In genomic region chr8:13160691-13161090, GRCm38 (mm10) we compare ENCODE assay signal across 9 mouse cellular contexts. TPM values are rescaled to one million over a fixed set of nuclear protein-coding genes. Genes with fewer than 3 reads are reported as not detected.
DNase-seq lines count a peak whose midpoint lies in the region; ATAC-seq and TF ChIP-seq lines count a peak whose summit lies in the region.
"Had no signal": no experiment of that assay in that cellular context is flagged by ENCODE, and none has a peak within 500 bp of the region (broad histone marks: within the 10 kb centered on the region; RNA-seq: fewer than 3 reads in every experiment).

No protein-coding gene starts in this region.

- no peaks in the 10 kb centered on the region for H3K27me3 ChIP-seq in hindbrain, embryonic 13.5 days
- H3K27me3 ChIP-seq in hindbrain, embryonic 12.5 days: no peaks in the 10 kb centered on the region
- no peaks in the 10 kb centered on the region for H3K27me3 ChIP-seq in hindbrain, postnatal 0 days (ENCODE audit: insufficient read depth, low read length)
- no peaks in the 10 kb centered on the region for H3K27me3 ChIP-seq in midbrain, embryonic 14.5 days (ENCODE audit: control insufficient read depth, insufficient read depth, low read length)

- H3K4me3 ChIP-seq in hindbrain, embryonic 13.5 days: peak overlapping the region; percentile 100
- H3K4me3 ChIP-seq in hindbrain, embryonic 12.5 days: no peak overlapping the region
- peak overlapping the region; percentile 99 for H3K4me3 ChIP-seq in bone marrow macrophage, adult 2 months (ENCODE audit: insufficient read depth, low read length)
- no peak overlapping the region for H3K4me3 ChIP-seq in hindbrain, postnatal 0 days (ENCODE audit: low read length)
- H3K4me3 ChIP-seq in midbrain, embryonic 14.5 days (replicated peaks; ENCODE audit: low read depth, low read length): no peak overlapping the region

- peak overlapping the region; percentile 94 for H3K4me2 ChIP-seq in hindbrain, embryonic 13.5 days
- H3K4me2 ChIP-seq in hindbrain, embryonic 12.5 days (replicated peaks): no peak overlapping the region
- H3K4me2 ChIP-seq in hindbrain, postnatal 0 days (ENCODE audit: low read depth, low read length): peak overlapping the region; percentile 87; the same call in 1 of the 2 replicates
- peak overlapping the region; percentile 91 for H3K4me2 ChIP-seq in midbrain, embryonic 14.5 days (ENCODE audit: low read length)

- WGBS in hindbrain, embryonic 13.5 days: 93% methylated on average over 3 of the region's 3 CpGs
- 91% methylated on average over 3 of the region's 3 CpGs for WGBS in hindbrain, embryonic 12.5 days
- WGBS in hindbrain, postnatal 0 days: 88% methylated on average over 3 of the region's 3 CpGs
- WGBS in midbrain, embryonic 14.5 days: 92% methylated on average over 3 of the region's 3 CpGs

- intact Hi-C loops in left cerebral cortex, postnatal 10 days (cut with DNase I): no loop called here

- no peak for TF ChIP-seq POLR2A in bone marrow macrophage, adult 2 months (IDR thresholded peaks at IDR 0.05; ENCODE audit: borderline replicate concordance, low read depth, low read length)

- DNase-seq in hindbrain, postnatal 0 days (ENCODE audit: low spot score): no peak
- DNase-seq in midbrain, embryonic 14.5 days: no peak
- no peak for DNase-seq in layer of hippocampus, adult 9-11 months
- DNase-seq in left cerebral cortex, postnatal 10 days (ENCODE audit: extremely low spot score in 1 of 2, low spot score in 2 of 2): no peak
- DNase-seq in ovary, postnatal 36 days (ENCODE audit: low spot score): no peak
- DNase-seq: left cerebral cortex, postnatal 4 days had no signal

- H3K9me3 ChIP-seq in hindbrain, embryonic 13.5 days: no peaks in the 10 kb centered on the region
- no peaks in the 10 kb centered on the region for H3K9me3 ChIP-seq in hindbrain, embryonic 12.5 days (replicated peaks)
- H3K9me3 ChIP-seq in hindbrain, postnatal 0 days (ENCODE audit: low read length): no peaks in the 10 kb centered on the region
- H3K9me3 ChIP-seq in midbrain, embryonic 14.5 days (ENCODE audit: control insufficient read depth, low read length): no peaks in the 10 kb centered on the region

- no peak for ATAC-seq in hindbrain, embryonic 13.5 days (ENCODE audit: low FRiP score)
- no peak for ATAC-seq in hindbrain, embryonic 12.5 days (ENCODE audit: low FRiP score)
- ATAC-seq in hindbrain, postnatal 0 days: no peak
- no peak for ATAC-seq in midbrain, embryonic 14.5 days (ENCODE audit: low FRiP score, low TSS enrichment)

- TF ChIP-seq CTCF in bone marrow macrophage, adult 2 months (IDR thresholded peaks at IDR 0.05; ENCODE audit: low read depth, low read length): no peak
- TF ChIP-seq CTCF in hindbrain, postnatal 0 days (IDR thresholded peaks at IDR 0.05; ENCODE audit: low read depth): no peak

- no peak overlapping the region for H3K27ac ChIP-seq in hindbrain, embryonic 13.5 days
- H3K27ac ChIP-seq in hindbrain, embryonic 12.5 days: no peak overlapping the region
- peak overlapping the region; percentile 90 for H3K27ac ChIP-seq in bone marrow macrophage, adult 2 months (ENCODE audit: insufficient read depth, low read depth, low read length)
- H3K27ac ChIP-seq in hindbrain, postnatal 0 days: no peak overlapping the region
- H3K27ac ChIP-seq in midbrain, embryonic 14.5 days (replicated peaks; ENCODE audit: low read depth, low read length): no peak overlapping the region

- H3K36me3 ChIP-seq in hindbrain, embryonic 13.5 days: no peaks in the 10 kb centered on the region
- 0 out of 2 replicates have a peak, but pooled peaks cover under 1% of the 10 kb centered on the region for H3K36me3 ChIP-seq in hindbrain, embryonic 12.5 days
- H3K36me3 ChIP-seq in hindbrain, postnatal 0 days (ENCODE audit: insufficient read depth, low read length): no peaks in the 10 kb centered on the region
- H3K36me3 ChIP-seq in midbrain, embryonic 14.5 days (ENCODE audit: control insufficient read depth, insufficient read depth, low read length): no peaks in the 10 kb centered on the region

- peak overlapping the region; percentile 99; the same call in 1 of the 2 replicates for H3K9ac ChIP-seq in hindbrain, embryonic 13.5 days
- no peak overlapping the region for H3K9ac ChIP-seq in hindbrain, embryonic 12.5 days
- peak overlapping the region; percentile 82; the same call in 1 of the 2 replicates for H3K9ac ChIP-seq in hindbrain, postnatal 0 days (replicated peaks; ENCODE audit: low read length)
- no peak overlapping the region for H3K9ac ChIP-seq in midbrain, embryonic 14.5 days (replicated peaks; ENCODE audit: low read length)

- H3K4me1 ChIP-seq in hindbrain, embryonic 13.5 days (replicated peaks): peaks cover 35% of the 10 kb centered on the region
- H3K4me1 ChIP-seq in hindbrain, embryonic 12.5 days: peaks cover 23% of the 10 kb centered on the region
- peaks cover 65% of the 10 kb centered on the region for H3K4me1 ChIP-seq in bone marrow macrophage, adult 2 months (ENCODE audit: control insufficient read depth, insufficient read depth, low read length)
- H3K4me1 ChIP-seq in hindbrain, postnatal 0 days (ENCODE audit: insufficient read depth, low read length): no peaks in the 10 kb centered on the region
- peaks cover 11% of the 10 kb centered on the region; the same call in 1 of the 2 replicates for H3K4me1 ChIP-seq in midbrain, embryonic 14.5 days (ENCODE audit: control insufficient read depth, insufficient read depth, low read length)

RNA-seq across cellular contexts. Expression of gene Lamp1, which starts 1.7 kb away (rescaled TPM):
- 272 and 273 TPM in 2 replicates for polyA plus RNA-seq in hindbrain, embryonic 13.5 days (2015; fragmentation: Nextera tagmentation; extraction: Ambion mirVana)
- 276 and 280 TPM in 2 replicates for polyA plus RNA-seq in hindbrain, embryonic 12.5 days (2016; fragmentation: Nextera tagmentation; extraction: Ambion mirVana)
- 1,527 and 1,629 TPM in 2 replicates for polyA plus RNA-seq in bone marrow macrophage, adult 2 months (2012; ENCODE audit: insufficient read depth, insufficient read length, missing spikeins)
- total RNA-seq in hindbrain, postnatal 0 days (2014; rRNA removed): 317 and 341 TPM in 2 replicates
- 400 and 402 TPM in 2 replicates for polyA plus RNA-seq in hindbrain, postnatal 0 days (2015; fragmentation: Nextera tagmentation; extraction: Ambion mirVana)
- polyA plus RNA-seq in midbrain, embryonic 14.5 days (2014; fragmentation: Nextera tagmentation; extraction: Ambion mirVana): 252 and 292 TPM in 2 replicates
- 100 to 1,000 TPM; 300 to 304 TPM for total RNA-seq in left cerebral cortex, postnatal 10 days (2021)

RNA-seq across cellular contexts. Expression of gene Grtp1, which starts 39.7 kb away (rescaled TPM):
- polyA plus RNA-seq in hindbrain, embryonic 13.5 days (2015; fragmentation: Nextera tagmentation; extraction: Ambion mirVana): 11.4 and 13.3 TPM in 2 replicates
- 9.2 and 10.8 TPM in 2 replicates for polyA plus RNA-seq in hindbrain, embryonic 12.5 days (2016; fragmentation: Nextera tagmentation; extraction: Ambion mirVana)
- polyA plus RNA-seq in bone marrow macrophage, adult 2 months (2012; ENCODE audit: insufficient read depth, insufficient read length, missing spikeins): 2.0 and 4.0 TPM in 2 replicates
- total RNA-seq in hindbrain, postnatal 0 days (2014; rRNA removed): 12.8 and 14.8 TPM in 2 replicates
- polyA plus RNA-seq in hindbrain, postnatal 0 days (2015; fragmentation: Nextera tagmentation; extraction: Ambion mirVana): 17.1 and 18.1 TPM in 2 replicates
- 15.9 and 17.6 TPM in 2 replicates for polyA plus RNA-seq in midbrain, embryonic 14.5 days (2014; fragmentation: Nextera tagmentation; extraction: Ambion mirVana)
- 1 to 10 TPM; 4.9 to 6.4 TPM for total RNA-seq in left cerebral cortex, postnatal 10 days (2021)

RNA-seq across cellular contexts. Expression of gene Cul4a, which starts 55.3 kb away (rescaled TPM):
- polyA plus RNA-seq in hindbrain, embryonic 13.5 days (2015; fragmentation: Nextera tagmentation; extraction: Ambion mirVana): 71.7 and 73.0 TPM in 2 replicates
- 92.1 and 95.5 TPM in 2 replicates for polyA plus RNA-seq in hindbrain, embryonic 12.5 days (2016; fragmentation: Nextera tagmentation; extraction: Ambion mirVana)
- 33.3 and 44.0 TPM in 2 replicates for polyA plus RNA-seq in bone marrow macrophage, adult 2 months (2012; ENCODE audit: insufficient read depth, insufficient read length, missing spikeins)
- 118 and 127 TPM in 2 replicates for total RNA-seq in hindbrain, postnatal 0 days (2014; rRNA removed)
- polyA plus RNA-seq in hindbrain, postnatal 0 days (2015; fragmentation: Nextera tagmentation; extraction: Ambion mirVana): 57.9 and 60.6 TPM in 2 replicates
- 49.9 and 76.6 TPM in 2 replicates for polyA plus RNA-seq in midbrain, embryonic 14.5 days (2014; fragmentation: Nextera tagmentation; extraction: Ambion mirVana)
- total RNA-seq in left cerebral cortex, postnatal 10 days (2021): 10 to 100 TPM; 59.8 to 62.4 TPM

RNA-seq across cellular contexts. Expression of gene Pcid2, which starts 55.4 kb away (rescaled TPM):
- polyA plus RNA-seq in hindbrain, embryonic 13.5 days (2015; fragmentation: Nextera tagmentation; extraction: Ambion mirVana): 41.7 and 44.3 TPM in 2 replicates
- polyA plus RNA-seq in hindbrain, embryonic 12.5 days (2016; fragmentation: Nextera tagmentation; extraction: Ambion mirVana): 51.3 and 59.3 TPM in 2 replicates
- 15.8 and 16.4 TPM in 2 replicates for polyA plus RNA-seq in bone marrow macrophage, adult 2 months (2012; ENCODE audit: insufficient read depth, insufficient read length, missing spikeins)
- total RNA-seq in hindbrain, postnatal 0 days (2014; rRNA removed): 28.6 and 29.1 TPM in 2 replicates
- 29.3 and 31.5 TPM in 2 replicates for polyA plus RNA-seq in hindbrain, postnatal 0 days (2015; fragmentation: Nextera tagmentation; extraction: Ambion mirVana)
- polyA plus RNA-seq in midbrain, embryonic 14.5 days (2014; fragmentation: Nextera tagmentation; extraction: Ambion mirVana): 31.1 and 39.7 TPM in 2 replicates
- 10 to 100 TPM; 29.3 to 29.4 TPM for total RNA-seq in left cerebral cortex, postnatal 10 days (2021)

Comparison
In these comparisons a context has a peak if more than half of its experiments do, and no peak if none do; other contexts are left out.
1. H3K4me3 ChIP-seq: peak in hindbrain, embryonic 13.5 days (single experiment) and bone marrow macrophage, adult 2 months (single experiment); none in hindbrain, embryonic 12.5 days (single experiment), hindbrain, postnatal 0 days (single experiment) and midbrain, embryonic 14.5 days (single experiment).
2. H3K9ac ChIP-seq: peak in hindbrain, embryonic 13.5 days (single experiment) and hindbrain, postnatal 0 days (single experiment); none in hindbrain, embryonic 12.5 days (single experiment) and midbrain, embryonic 14.5 days (single experiment).